Mouse (Mus musculus): ENCODE results near the gene Plau.

The Plau gene

GRCm38 (mm10) chr14:20806116-20806840 is 30.2 kb upstream of the Plau start:
- DNase-seq (ENCODE audit: low spot score), result no peak

- DNase-seq (ENCODE audit: low spot score), result no peak
Measured at GRCm38 (mm10) chr14:20809349-20809748, 27.1 kb upstream of the Plau start.

GRCm38 (mm10) chr14:20809820-20810219 is 26.6 kb upstream of the Plau start:
- no peak for DNase-seq (ENCODE audit: low spot score)

GRCm38 (mm10) chr14:20811236-20811635 is 25.2 kb upstream of the Plau start:
- DNase-seq (ENCODE audit: low spot score), result no peak

- DNase-seq (ENCODE audit: low spot score), result no peak
Measured at GRCm38 (mm10) chr14:20811779-20812406, 24.6 kb upstream of the Plau start.

GRCm38 (mm10) chr14:20815448-20815847 is 21.0 kb upstream of the Plau start:
- no peak for DNase-seq (ENCODE audit: low spot score)

- DNase-seq (ENCODE audit: low spot score), result no peak
Measured at GRCm38 (mm10) chr14:20824517-20824916, 11.9 kb upstream of the Plau start.

- DNase-seq (ENCODE audit: low spot score), result no peak
Measured at GRCm38 (mm10) chr14:20825516-20825915, 10.9 kb upstream of the Plau start.

GRCm38 (mm10) chr14:20827061-20827460 is 9.4 kb upstream of the Plau start:
- no peak for DNase-seq (ENCODE audit: low spot score)

- no peak for DNase-seq (ENCODE audit: low spot score)
Measured at GRCm38 (mm10) chr14:20827491-20827890, 9.0 kb upstream of the Plau start.

GRCm38 (mm10) chr14:20828524-20828923 is 7.9 kb upstream of the Plau start:
- no peak for DNase-seq (ENCODE audit: low spot score)

- no peak for DNase-seq (ENCODE audit: low spot score)
Measured at GRCm38 (mm10) chr14:20829523-20830366, 6.7 kb upstream of the Plau start.

- no peak for DNase-seq (ENCODE audit: low spot score)
Measured at GRCm38 (mm10) chr14:20831141-20831910, 5.1 kb upstream of the Plau start.

GRCm38 (mm10) chr14:20831915-20832314 is 4.5 kb upstream of the Plau start:
- no peak for DNase-seq (ENCODE audit: low spot score)

GRCm38 (mm10) chr14:20833525-20833924 is 2.9 kb upstream of the Plau start:
- no peak for DNase-seq (ENCODE audit: low spot score)

GRCm38 (mm10) chr14:20834136-20834535 is 2.3 kb upstream of the Plau start:
- no peak for DNase-seq (ENCODE audit: low spot score)

- no peak for DNase-seq (ENCODE audit: low spot score)
Measured at GRCm38 (mm10) chr14:20836905-20837376, 481 bp downstream of the Plau start.

- DNase-seq (ENCODE audit: low spot score), result no peak
Measured at GRCm38 (mm10) chr14:20837681-20838080, 1.2 kb downstream of the Plau start.

GRCm38 (mm10) chr14:20841526-20841925 is 5.1 kb downstream of the Plau start:
- no peak for DNase-seq (ENCODE audit: low spot score)

GRCm38 (mm10) chr14:20842629-20843028 is 6.2 kb downstream of the Plau start:
- DNase-seq (ENCODE audit: low spot score), result no peak

- DNase-seq (ENCODE audit: low spot score), result no peak
Measured at GRCm38 (mm10) chr14:20844126-20844525, 7.7 kb downstream of the Plau start.

All from urinary bladder, postnatal 10 days (tissue).